Mouse (Mus musculus): ENCODE data around the gene Csf2rb. TPM values are rescaled to one million over a fixed set of nuclear protein-coding genes. Genes with fewer than 3 reads are reported as not detected.

The Csf2rb gene
- total RNA-seq (2012; rRNA removed) (2.4 and 3.2 TPM in 2 replicates), polyA plus RNA-seq (2012; ENCODE audit: insufficient read depth in 1 of 2, insufficient read length in 2 of 2, low read depth in 1 of 2, low replicate concordance in 2 of 2, missing spikeins in 1 of 2) (10 to 100 TPM in 1 of 2 experiments, not detected in 1; 10.1 TPM)

- Histone ChIP-seq H3K27me3 (ENCODE audit: control insufficient read depth in 1 of 2, insufficient read depth in 2 of 2, low read length in 2 of 2) (no peaks in the 10 kb centered on the region), H3K36me3 (ENCODE audit: control insufficient read depth in 1 of 2, insufficient read depth in 2 of 2, low read length in 2 of 2) (peaks cover 0 to 29% of the 10 kb centered on the region in 2 experiments; a peak in 2 of 4 replicates), H3K9ac (ENCODE audit: control insufficient read depth, low read depth, low read length, poor library complexity, severe bottlenecking) (peak within 1 kb of the TSS; percentile 57), H3K9me3 (replicated peaks; ENCODE audit: insufficient read depth, low read length) (no peaks in the 10 kb centered on the region), H3K4me3 (ENCODE audit: control insufficient read depth in 1 of 2, insufficient read depth in 1 of 2, low read depth in 2 of 2, low read length in 2 of 2) (peak within 1 kb of the TSS; percentile 25 to 47; a peak in 3 of 4 replicates), H3K4me1 (ENCODE audit: control insufficient read depth in 1 of 2, insufficient read depth in 2 of 2, low read length in 2 of 2) (peaks cover 2 to 44% of the 10 kb centered on the region in 2 experiments), H3K79me2 (ENCODE audit: control insufficient read depth, insufficient read depth, low read length, poor library complexity) (peaks cover 7% of the 10 kb centered on the region), H3K27ac (ENCODE audit: control insufficient read depth, low read depth, low read length) (peak within 1 kb of the TSS; percentile 72)
- no peak for TF ChIP-seq MAX (IDR thresholded peaks at IDR 0.05; ENCODE audit: low read length)
- no peak for TF ChIP-seq USF2 (IDR thresholded peaks at IDR 0.05; ENCODE audit: borderline replicate concordance in 1 of 2, insufficient read depth in 1 of 2, low read depth in 1 of 2, low read length in 2 of 2)
- TF ChIP-seq NELFE (IDR thresholded peaks at IDR 0.05; ENCODE audit: low read depth, low read length), result no peak
- no peak for TF ChIP-seq MAZ (IDR thresholded peaks at IDR 0.05; ENCODE audit: low read depth, low read length)
- peak; percentile 54; the same call in 1 of the 2 replicates for TF ChIP-seq TCF12 (IDR thresholded peaks at IDR 0.05; ENCODE audit: low read depth, low read length)
- peak; percentile 74 for TF ChIP-seq TBP (IDR thresholded peaks at IDR 0.05; ENCODE audit: low read depth, low read length)
- peak; percentile 80 for TF ChIP-seq TAL1 (IDR thresholded peaks at IDR 0.05; ENCODE audit: low read length)
- no peak for TF ChIP-seq ZC3H11A (IDR thresholded peaks at IDR 0.05; ENCODE audit: low read depth, low read length)
- no peak for TF ChIP-seq ZMIZ1 (IDR thresholded peaks at IDR 0.05; ENCODE audit: low read depth, low read length)
- no peak for TF ChIP-seq CTCF (IDR thresholded peaks at IDR 0.05 in 2 of 3, conservative IDR thresholded peaks at IDR 0.05 in 1 of 3; ENCODE audit: control insufficient read depth in 1 of 3, insufficient read depth in 1 of 3, low read depth in 2 of 3, low read length in 3 of 3, poor library complexity in 1 of 3, severe bottlenecking in 1 of 3)
- TF ChIP-seq MYC (IDR thresholded peaks at IDR 0.05; ENCODE audit: low read depth, low read length), result no peak
- no peak for TF ChIP-seq MEF2A (IDR thresholded peaks at IDR 0.05; ENCODE audit: extremely low read depth, insufficient replicate concordance, low read depth, low read length, poor library complexity, severe bottlenecking)
- peak; percentile 73 to 77 for TF ChIP-seq EP300 (IDR thresholded peaks at IDR 0.05; ENCODE audit: low read depth in 1 of 2, low read length in 2 of 2)
- TF ChIP-seq JUND (IDR thresholded peaks at IDR 0.05; ENCODE audit: low read depth, low read length), result no peak
- no peak for TF ChIP-seq CHD1 (IDR thresholded peaks at IDR 0.05; ENCODE audit: low read depth, low read length)
- TF ChIP-seq USF1 (IDR thresholded peaks at IDR 0.05; ENCODE audit: low read depth, low read length), result no peak
- TF ChIP-seq KAT2A (conservative IDR thresholded peaks at IDR 0.05; ENCODE audit: low read depth, low read length), result no peak
- 0 out of 2 replicates have a peak, but pooled peaks have one; percentile 18 for TF ChIP-seq BHLHE40 (IDR thresholded peaks at IDR 0.05; ENCODE audit: borderline replicate concordance, low read depth, low read length)
- no peak for TF ChIP-seq ZKSCAN1 (IDR thresholded peaks at IDR 0.05; ENCODE audit: low read depth, low read length)
- TF ChIP-seq MXI1 (IDR thresholded peaks at IDR 0.05; ENCODE audit: low read depth, low read length), result 0 out of 2 replicates have a peak, but pooled peaks have one; percentile 38
- TF ChIP-seq ETS1 (IDR thresholded peaks at IDR 0.05; ENCODE audit: low read depth, low read length), result peak; percentile 45
- TF ChIP-seq SIN3A (IDR thresholded peaks at IDR 0.05; ENCODE audit: low read length), result no peak
- TF ChIP-seq RCOR1 (IDR thresholded peaks at IDR 0.05; ENCODE audit: low read depth, low read length), result 0 out of 2 replicates have a peak, but pooled peaks have one; percentile 24
- peak; percentile 79 for TF ChIP-seq GATA1 (IDR thresholded peaks at IDR 0.05; ENCODE audit: low read depth, low read length)
- TF ChIP-seq POLR2AphosphoS2 (IDR thresholded peaks at IDR 0.05; ENCODE audit: low read length), result no peak
- no peak for TF ChIP-seq E2F4 (IDR thresholded peaks at IDR 0.05; ENCODE audit: borderline replicate concordance, low read depth, low read length)
- no peak for TF ChIP-seq HCFC1 (IDR thresholded peaks at IDR 0.05; ENCODE audit: low read depth, low read length)
- TF ChIP-seq ELF1 (IDR thresholded peaks at IDR 0.05; ENCODE audit: low read depth, low read length), result 0 out of 2 replicates have a peak, but pooled peaks have one; percentile 6
- TF ChIP-seq MYB (IDR thresholded peaks at IDR 0.05; ENCODE audit: low read depth, low read length), result no peak
- no peak for TF ChIP-seq ZNF384 (IDR thresholded peaks at IDR 0.05; ENCODE audit: low read depth, low read length)
- TF ChIP-seq POLR2A (IDR thresholded peaks at IDR 0.05; ENCODE audit: control insufficient read depth in 1 of 2, insufficient read depth in 1 of 2, low read depth in 1 of 2, low read length in 2 of 2, poor library complexity in 1 of 2), result peak in 1 of 2 experiments; percentile 25; a peak in 1 of 4 replicates
- TF ChIP-seq RAD21 (IDR thresholded peaks at IDR 0.05; ENCODE audit: low read depth, low read length), result no peak
- no peak for TF ChIP-seq GABPA (IDR thresholded peaks at IDR 0.05; ENCODE audit: low read depth, low read length)
- peak; percentile 83 for DNase-seq (ENCODE audit: low read depth, low spot score)
Measured at GRCm38 (mm10) chr15:78325671-78326339, at the start of gene Csf2rb. TSS of gene Csf2rb (plus strand) at chr15:78325752.

Measured in MEL (cell line).